Mouse (Mus musculus) cerebellum, postnatal 10 days (tissue): Measurements from ENCODE around the gene Tpst2.

ENCODE experiments used
- DNase-seq, 2 experiments: peaks; one replicate each; pipeline ENCODE4 v3.0.0; 2021; ENCODE audit warnings: mixed read lengths in 2 of 2

The Tpst2 gene

GRCm38 (mm10) chr5:112256457-112256856, 20.0 kb upstream of the Tpst2 start:
- peak; percentile 74 to 75 for DNase-seq

- no peak for DNase-seq
These were observed 18.6 kb upstream of the Tpst2 start for GRCm38 (mm10) chr5:112257896-112258295.

- no peak for DNase-seq
These were observed 16.4 kb upstream of the Tpst2 start for GRCm38 (mm10) chr5:112259862-112260650.

- DNase-seq: no peak
These were observed 15.7 kb upstream of the Tpst2 start for GRCm38 (mm10) chr5:112260818-112261217.

- no peak for DNase-seq
These were observed 12.4 kb upstream of the Tpst2 start for GRCm38 (mm10) chr5:112264099-112264498.

- no peak for DNase-seq
These were observed 11.4 kb upstream of the Tpst2 start for GRCm38 (mm10) chr5:112265110-112265509.

GRCm38 (mm10) chr5:112265515-112265914, 11.0 kb upstream of the Tpst2 start:
- DNase-seq: peak in 1 of 2 experiments; percentile 44

- no peak for DNase-seq
These were observed 10.3 kb upstream of the Tpst2 start for GRCm38 (mm10) chr5:112266011-112266777.

- DNase-seq: peak; percentile 79 to 82
These were observed 5.5 kb upstream of the Tpst2 start for GRCm38 (mm10) chr5:112270764-112271541.

- DNase-seq: no peak
These were observed 3.6 kb upstream of the Tpst2 start for GRCm38 (mm10) chr5:112272934-112273333.

- peak in 1 of 2 experiments; percentile 4 for DNase-seq
These were observed 2.6 kb upstream of the Tpst2 start for GRCm38 (mm10) chr5:112273746-112274463.

GRCm38 (mm10) chr5:112275021-112275804, 1.3 kb upstream of the Tpst2 start:
- DNase-seq: peak in 1 of 2 experiments; percentile 18

GRCm38 (mm10) chr5:112276907-112277348, 437 bp downstream of the Tpst2 start:
- DNase-seq: no peak

GRCm38 (mm10) chr5:112277906-112278470, 1.5 kb downstream of the Tpst2 start:
- DNase-seq: no peak

GRCm38 (mm10) chr5:112279181-112280021, 2.9 kb downstream of the Tpst2 start:
- DNase-seq: peak; percentile 60 to 67

- DNase-seq: no peak
These were observed 3.7 kb downstream of the Tpst2 start for GRCm38 (mm10) chr5:112280151-112280550.

- no peak for DNase-seq
These were observed 4.6 kb downstream of the Tpst2 start for GRCm38 (mm10) chr5:112280863-112281660.

GRCm38 (mm10) chr5:112281676-112282075, 5.2 kb downstream of the Tpst2 start:
- DNase-seq: no peak

- peak in 1 of 2 experiments; percentile 56 for DNase-seq
These were observed 5.8 kb downstream of the Tpst2 start for GRCm38 (mm10) chr5:112282123-112282779.
